Mouse (Mus musculus) yolk sac, embryonic 10.5 days (tissue): Measurements from ENCODE around the gene Cbfb.
"Not testable (repeated sequence)": the region's sequence is repeated elsewhere in the genome, so short reads cannot be mapped to it uniquely, and the experiment has no call there.

ENCODE experiments used
- DNase-seq: peaks from one replicate; pipeline ENCODE4 v3.0.0-alpha.2; 2017; ENCODE audit warnings: low spot score

The Cbfb gene

DNA sequence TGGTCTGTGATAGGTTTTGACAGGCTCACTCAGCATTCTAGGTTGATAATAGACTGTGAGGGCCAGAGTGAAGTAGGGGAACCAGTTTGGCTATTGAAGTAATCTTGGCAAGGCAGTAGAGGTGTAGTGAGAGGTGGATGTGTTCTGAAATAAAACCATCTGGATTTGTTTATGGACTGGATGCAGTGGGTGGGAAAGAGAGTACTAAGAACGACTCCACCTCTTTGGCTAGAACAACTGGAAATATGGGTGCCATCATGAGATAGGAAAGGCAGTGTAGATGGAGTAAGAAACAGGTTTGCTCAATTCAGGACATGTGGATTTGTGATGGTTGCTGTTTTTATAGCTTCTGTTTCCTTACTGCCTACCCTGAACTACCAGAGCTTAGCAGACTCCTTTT, 11.7 kb downstream of the Cbfb start:
- no peak for DNase-seq

DNA sequence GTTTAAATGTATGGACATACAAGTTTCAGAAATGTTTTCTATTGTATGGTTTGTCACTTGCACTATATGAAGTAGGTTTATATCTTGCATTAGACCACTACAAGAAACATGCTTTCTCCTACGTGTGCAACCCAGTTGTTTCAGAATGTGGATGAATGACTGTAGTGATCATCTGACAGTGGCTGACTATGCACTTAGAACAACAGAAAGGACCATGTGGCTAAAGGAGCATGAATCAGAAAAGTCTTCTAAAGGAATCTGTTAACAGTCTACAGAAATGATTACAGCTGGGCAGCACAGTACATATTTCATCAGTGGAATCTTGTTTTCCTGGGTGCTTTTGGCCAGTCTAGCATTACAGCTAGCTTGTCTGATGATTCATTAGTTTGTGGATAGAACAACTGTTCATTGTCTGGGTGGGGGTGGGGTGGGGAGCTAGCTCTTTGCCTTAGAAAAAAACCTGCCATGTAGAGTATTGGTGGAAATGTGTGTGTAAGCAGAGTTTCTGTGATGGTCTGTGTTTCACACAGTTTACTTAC, 16.1 kb downstream of the Cbfb start:
- DNase-seq, result no peak

GRCm38 (mm10) chr8:105192182-105192581, 21.7 kb downstream of the Cbfb start:
- DNase-seq, result no peak

DNA sequence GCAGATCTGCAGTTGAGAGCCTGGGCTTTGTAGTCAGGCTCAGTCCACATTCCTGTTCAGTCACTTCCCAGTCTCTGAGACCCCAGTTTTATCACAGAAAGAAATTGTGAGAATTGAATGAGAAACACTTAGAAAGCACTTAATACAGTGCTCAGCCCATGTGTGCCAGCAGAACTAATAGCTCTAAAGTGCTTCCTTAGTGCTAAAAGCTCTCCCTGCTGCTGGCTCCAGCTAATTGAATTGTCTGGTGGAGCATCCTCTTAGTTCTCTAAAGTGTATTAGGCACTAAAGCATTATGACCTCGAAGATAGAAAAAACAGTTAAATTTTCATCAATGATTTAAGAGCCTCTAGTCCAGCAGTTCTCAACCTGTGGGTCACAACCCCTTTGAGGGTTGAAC, 35.3 kb downstream of the Cbfb start:
- DNase-seq, result no peak

GRCm38 (mm10) chr8:105206766-105207275, 36.3 kb downstream of the Cbfb start:
- no peak for DNase-seq

DNA sequence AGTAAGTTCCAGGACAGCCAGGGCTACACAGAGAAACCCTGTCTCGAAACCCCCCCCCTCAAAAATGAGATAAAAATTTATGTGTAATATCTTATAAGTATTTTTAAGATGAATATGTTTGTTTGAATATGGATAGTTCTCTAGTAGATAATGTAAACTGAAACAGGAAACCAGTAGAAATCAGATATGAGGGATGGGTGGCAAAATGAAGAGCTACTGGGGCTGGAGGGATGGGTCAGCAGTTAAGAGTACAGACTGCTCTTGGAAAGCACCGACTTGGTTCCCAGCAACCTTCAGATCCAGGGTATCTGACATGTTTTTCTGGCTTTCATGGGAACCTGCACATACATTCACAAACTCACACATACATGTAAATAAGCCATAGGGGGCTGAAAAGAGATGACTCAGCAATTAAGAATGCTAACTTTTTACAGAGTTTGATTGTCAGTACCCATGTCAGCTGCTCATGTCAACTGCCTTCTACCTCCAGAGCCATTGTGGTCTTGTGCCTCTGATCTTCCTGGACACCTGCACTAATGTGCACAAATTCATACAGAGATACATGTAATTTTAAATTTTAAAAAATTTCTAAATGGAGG, 37.3 kb downstream of the Cbfb start:
- DNase-seq, result no peak

GRCm38 (mm10) chr8:105209153-105210110, 39.0 kb downstream of the Cbfb start:
- DNase-seq, result no peak

DNA sequence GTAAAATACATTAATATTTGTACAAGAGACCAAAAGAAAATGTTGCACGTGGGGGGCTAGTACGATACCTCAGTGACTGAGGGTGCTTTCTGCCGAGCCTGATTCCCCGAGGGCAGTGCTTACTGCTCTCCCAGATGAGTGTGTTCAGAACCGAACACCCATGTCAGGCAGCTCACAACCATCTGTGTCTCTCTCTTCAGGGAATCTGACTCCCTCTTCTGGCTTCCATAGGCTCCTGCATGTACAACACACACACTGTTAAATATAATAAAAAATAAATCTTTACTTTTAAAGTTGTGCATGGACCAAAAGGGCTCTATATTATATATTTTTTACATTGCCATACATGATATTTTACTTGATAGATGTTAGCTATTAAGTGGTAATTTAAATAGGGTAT, 43.6 kb downstream of the Cbfb start:
- DNase-seq, result no peak

- DNase-seq, result no peak
Observed at GRCm38 (mm10) chr8:105217926-105218522, 47.5 kb downstream of the Cbfb start.

DNA sequence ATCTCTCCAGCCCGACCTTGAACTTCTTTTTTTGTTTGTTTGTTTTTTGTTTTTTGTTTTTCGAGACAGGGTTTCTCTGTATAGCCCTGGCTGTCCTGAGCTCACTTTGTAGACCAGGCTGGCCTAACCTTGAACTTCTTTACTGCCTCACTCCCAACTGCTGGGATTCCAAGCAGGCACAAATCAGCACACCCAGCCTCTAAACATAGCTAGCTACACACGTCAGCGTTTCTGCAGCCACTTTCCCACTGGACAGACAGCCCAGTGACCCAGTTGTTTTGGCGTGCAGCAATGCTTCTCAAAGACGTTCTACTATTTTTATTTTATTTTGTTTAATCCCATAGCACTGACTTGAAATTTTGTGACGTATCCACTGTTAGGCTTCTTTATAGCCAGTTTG, 53.4 kb downstream of the Cbfb start:
- no peak for DNase-seq

- peak; percentile 97 for DNase-seq
Observed at GRCm38 (mm10) chr8:105224413-105225271, 54.2 kb downstream of the Cbfb start, which contains the start of gene D230025D16Rik. Gene D230025D16Rik, plus strand, starts transcription at chr8:105225145.

- DNase-seq, result no peak
Observed at GRCm38 (mm10) chr8:105225272-105225593, 54.8 kb downstream of the Cbfb start.

DNA sequence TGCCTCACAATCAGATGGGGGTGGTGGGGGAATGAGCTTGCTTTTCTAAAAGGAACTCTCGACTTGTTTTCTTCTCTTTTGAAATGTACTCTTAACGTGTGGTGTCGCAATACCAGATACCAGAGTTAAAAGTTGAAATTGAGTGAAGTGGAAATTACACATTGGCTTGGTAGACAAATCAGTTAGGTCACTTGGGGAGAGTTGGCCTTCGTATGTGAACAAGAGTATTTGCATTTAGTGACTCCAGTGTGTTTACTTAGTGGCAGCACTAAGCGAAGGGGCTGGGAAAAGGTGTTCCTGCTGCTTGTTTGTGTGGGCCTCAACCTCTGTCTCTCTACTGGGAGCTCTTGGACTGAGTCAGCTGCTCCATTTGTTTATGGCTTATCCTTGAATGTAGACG, 55.4 kb downstream of the Cbfb start:
- peak; percentile 73 for DNase-seq

- no peak for DNase-seq
Observed at GRCm38 (mm10) chr8:105231503-105232320, 61.2 kb downstream of the Cbfb start.

- DNase-seq, result not testable (repeated sequence)
Observed at GRCm38 (mm10) chr8:105232321-105232693, 61.8 kb downstream of the Cbfb start.

- DNase-seq, result no peak
Observed at GRCm38 (mm10) chr8:105233126-105233935, 62.9 kb downstream of the Cbfb start.

- DNase-seq, result no peak
Observed at GRCm38 (mm10) chr8:105235206-105235605, 64.7 kb downstream of the Cbfb start.

DNA sequence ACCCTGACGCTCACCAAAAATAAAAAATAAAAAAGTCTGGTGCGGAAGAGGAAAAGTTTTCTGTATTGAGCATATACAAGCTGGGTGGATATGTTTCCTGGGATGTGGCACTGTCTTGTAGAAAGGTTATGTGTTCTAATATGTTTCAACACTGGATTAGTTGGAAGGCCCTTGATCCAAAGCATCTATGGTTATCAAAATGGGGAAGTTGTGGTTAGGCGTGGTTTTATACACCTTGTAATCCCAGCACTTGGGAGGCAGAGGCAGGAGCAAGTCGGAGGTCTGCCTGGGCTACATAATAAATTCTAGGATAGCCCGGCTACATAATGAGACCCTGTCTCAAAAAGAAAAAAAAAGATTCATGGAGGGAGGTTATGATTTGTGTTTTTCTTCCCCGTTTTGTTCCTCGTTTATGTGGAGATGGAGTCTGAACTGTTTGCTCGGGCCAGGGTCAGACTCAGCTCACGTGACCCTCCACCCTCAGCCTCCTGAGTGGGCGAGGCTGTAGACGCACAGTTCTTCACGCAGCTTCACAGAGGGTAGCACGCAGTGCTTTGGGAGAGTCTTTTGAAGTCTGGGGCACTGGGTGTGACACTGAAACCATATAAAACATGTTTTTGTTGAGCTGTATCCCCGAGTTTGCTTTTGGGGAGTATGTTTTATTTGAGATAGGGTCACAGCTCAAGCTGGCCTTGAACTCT, 67.1 kb downstream of the Cbfb start:
- DNase-seq, result no peak

DNA sequence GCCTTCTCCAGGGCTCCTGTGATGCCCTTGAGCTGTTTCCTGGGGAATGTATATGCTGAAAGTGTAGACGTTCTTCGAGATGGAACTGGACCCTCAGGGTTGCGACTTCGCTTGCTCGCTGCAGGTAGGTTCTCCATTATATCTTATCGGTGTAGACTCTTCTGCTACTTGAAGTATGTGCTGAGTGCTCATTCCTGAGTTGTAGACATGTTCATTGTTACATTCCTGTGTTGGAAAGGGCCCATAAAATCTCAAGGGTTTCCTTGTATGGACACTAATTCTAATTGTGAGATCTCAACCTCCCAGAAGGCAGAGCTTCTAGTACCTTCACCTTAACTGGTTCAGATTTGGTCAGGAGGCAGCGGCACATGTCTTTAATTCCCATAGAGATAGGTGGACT, 70.5 kb downstream of the Cbfb start:
- no peak for DNase-seq
